In the genomic region with DNA sequence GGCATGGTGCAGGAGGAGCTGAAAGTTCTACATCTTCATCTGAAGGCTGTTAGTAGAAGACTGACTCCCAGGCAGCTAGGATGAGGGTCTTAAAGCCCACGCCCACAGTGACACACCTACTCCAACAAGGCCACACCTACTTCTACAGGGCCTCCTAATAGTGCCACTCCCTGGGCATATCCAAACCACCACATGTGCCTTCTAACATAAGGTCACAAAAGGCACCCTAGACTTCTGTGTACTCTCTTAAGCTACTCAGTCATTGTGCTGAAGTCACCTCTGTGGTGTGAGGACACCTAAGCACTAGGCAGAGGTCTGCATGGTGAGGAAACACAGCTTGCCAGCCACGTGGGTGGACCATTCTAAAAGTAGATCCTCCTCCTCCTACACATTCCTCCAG, we compare ENCODE assay signal across 28 mouse cellular contexts. TPM values are rescaled to one million over a fixed set of nuclear protein-coding genes. Genes with fewer than 3 reads are reported as not detected.
DNase-seq lines count a peak whose midpoint lies in the region; ATAC-seq and TF ChIP-seq lines count a peak whose summit lies in the region.
"Had no signal": no experiment of that assay in that cellular context is flagged by ENCODE, and none has a peak within 500 bp of the region (broad histone marks: within the 10 kb centered on the region; RNA-seq: fewer than 3 reads in every experiment).

No protein-coding gene starts in this region.

- intact Hi-C loops in heart, postnatal 36 days (cut with DNase I), result no loop called here

- peaks cover 14% of the 10 kb centered on the region for H3K4me1 ChIP-seq in liver, embryonic 15.5 days (replicated peaks)
- H3K4me1 ChIP-seq in stomach, postnatal 0 days (replicated peaks; ENCODE audit: control insufficient read depth, insufficient read depth), result no peaks in the 10 kb centered on the region
- no peaks in the 10 kb centered on the region for H3K4me1 ChIP-seq in midbrain, embryonic 13.5 days (replicated peaks)
- H3K4me1 ChIP-seq: embryonic facial prominence, embryonic 13.5 days; forebrain, embryonic 10.5 days; hindbrain, embryonic 10.5 days; hindbrain, embryonic 15.5 days; stomach, embryonic 15.5 days had no signal

- H3K9ac ChIP-seq in liver, embryonic 15.5 days, result no peak overlapping the region
- H3K9ac ChIP-seq in stomach, postnatal 0 days (ENCODE audit: low read length), result no peak overlapping the region
- H3K9ac ChIP-seq in midbrain, embryonic 13.5 days (replicated peaks), result no peak overlapping the region
- H3K9ac ChIP-seq: embryonic facial prominence, embryonic 13.5 days; heart, embryonic 13.5 days; hindbrain, embryonic 15.5 days; lung, embryonic 14.5 days; stomach, embryonic 15.5 days had no signal

- H3K4me3 ChIP-seq in liver, embryonic 15.5 days (replicated peaks), result no peak overlapping the region
- no peak overlapping the region for H3K4me3 ChIP-seq in stomach, postnatal 0 days (ENCODE audit: low read depth, low read length)
- no peak overlapping the region for H3K4me3 ChIP-seq in midbrain, embryonic 13.5 days (replicated peaks)
- H3K4me3 ChIP-seq: embryonic facial prominence, embryonic 13.5 days; forebrain, embryonic 10.5 days; gastrocnemius, adult 2 months; heart, embryonic 13.5 days; hindbrain, embryonic 10.5 days; hindbrain, embryonic 15.5 days; stomach, embryonic 15.5 days had no signal

- peak; percentile 48 for DNase-seq in heart, adult 11 months
- no peak for DNase-seq in heart, postnatal 36 days
- DNase-seq in liver, result peak; percentile 21
- no peak for DNase-seq in stomach, postnatal 0 days (ENCODE audit: low spot score)
- DNase-seq in cerebellum, adult 11 months, result no peak
- no peak for DNase-seq in urinary bladder, postnatal 36 days (ENCODE audit: low spot score in 2 of 2)
- DNase-seq: adrenal gland, postnatal 10 days; cerebellum, adult 18-20 months; cerebellum, postnatal 10 days; gastrocnemius, adult 2 months; heart, postnatal 10 days; kidney, adult 11 months; kidney, postnatal 25 days; lung, embryonic 14.5 days; lung, postnatal 14 days; midbrain, embryonic 14.5 days; right cerebral cortex, postnatal 14 days had no signal

- H3K4me2 ChIP-seq in liver, embryonic 15.5 days, result 0 out of 2 replicates have a peak overlapping the region, but pooled peaks have one; percentile 10
- no peak overlapping the region for H3K4me2 ChIP-seq in stomach, postnatal 0 days (replicated peaks; ENCODE audit: low read depth)
- H3K4me2 ChIP-seq in midbrain, embryonic 13.5 days (replicated peaks), result no peak overlapping the region
- H3K4me2 ChIP-seq: embryonic facial prominence, embryonic 13.5 days; heart, embryonic 13.5 days; hindbrain, embryonic 15.5 days; lung, embryonic 14.5 days; stomach, embryonic 15.5 days had no signal

- no peaks in the 10 kb centered on the region for H3K27me3 ChIP-seq in liver, embryonic 15.5 days
- no peaks in the 10 kb centered on the region for H3K27me3 ChIP-seq in stomach, postnatal 0 days (ENCODE audit: control insufficient read depth, insufficient read depth, low read length)
- no peaks in the 10 kb centered on the region for H3K27me3 ChIP-seq in midbrain, embryonic 13.5 days
- H3K27me3 ChIP-seq: embryonic facial prominence, embryonic 13.5 days; heart, embryonic 13.5 days; hindbrain, embryonic 15.5 days; Patski; stomach, embryonic 15.5 days had no signal

- WGBS in liver, embryonic 15.5 days (ENCODE audit: insufficient replicate concordance), result 40% methylated on average over 2 of the region's 2 CpGs
- 53% methylated on average over 2 of the region's 2 CpGs for WGBS in stomach, postnatal 0 days
- WGBS in midbrain, embryonic 13.5 days, result 69% methylated on average over 2 of the region's 2 CpGs

- peak; percentile 83 for ATAC-seq in liver, embryonic 15.5 days (ENCODE audit: insufficient read depth)
- ATAC-seq in stomach, postnatal 0 days (ENCODE audit: low FRiP score, low TSS enrichment), result peak; percentile 60; the same call in 1 of the 2 replicates
- ATAC-seq in midbrain, embryonic 13.5 days, result no peak
- ATAC-seq: forebrain, embryonic 16.5 days; inflammation-experienced regulatory T-cells, adult 6 months; Patski had no signal

- H3K27ac ChIP-seq in liver, embryonic 15.5 days (replicated peaks), result no peak overlapping the region
- H3K27ac ChIP-seq in stomach, postnatal 0 days (replicated peaks), result no peak overlapping the region
- no peak overlapping the region for H3K27ac ChIP-seq in midbrain, embryonic 13.5 days
- H3K27ac ChIP-seq: embryonic facial prominence, embryonic 13.5 days; forebrain, embryonic 10.5 days; gastrocnemius, adult 2 months; heart, embryonic 13.5 days; hindbrain, embryonic 10.5 days; hindbrain, embryonic 15.5 days; stomach, embryonic 15.5 days had no signal

- no peaks in the 10 kb centered on the region for H3K9me3 ChIP-seq in liver, embryonic 15.5 days (replicated peaks)
- no peaks in the 10 kb centered on the region for H3K9me3 ChIP-seq in stomach, postnatal 0 days (ENCODE audit: control insufficient read depth, low read length)
- H3K9me3 ChIP-seq in midbrain, embryonic 13.5 days, result no peaks in the 10 kb centered on the region
- H3K9me3 ChIP-seq: embryonic facial prominence, embryonic 13.5 days; forebrain, embryonic 10.5 days; heart, embryonic 13.5 days; hindbrain, embryonic 10.5 days; hindbrain, embryonic 15.5 days; stomach, embryonic 15.5 days had no signal

- TF ChIP-seq EP300 in stomach, postnatal 0 days (optimal IDR thresholded peaks at IDR 0.05), result no peak

- H3K36me3 ChIP-seq in liver, embryonic 15.5 days (replicated peaks), result no peaks in the 10 kb centered on the region
- no peaks in the 10 kb centered on the region for H3K36me3 ChIP-seq in stomach, postnatal 0 days (ENCODE audit: control insufficient read depth, insufficient read depth, low read length)
- H3K36me3 ChIP-seq in midbrain, embryonic 13.5 days, result no peaks in the 10 kb centered on the region
- H3K36me3 ChIP-seq: embryonic facial prominence, embryonic 13.5 days; forebrain, embryonic 10.5 days; heart, embryonic 13.5 days; hindbrain, embryonic 10.5 days; hindbrain, embryonic 15.5 days; stomach, embryonic 15.5 days had no signal

- TF ChIP-seq CTCF in stomach, postnatal 0 days (IDR thresholded peaks at IDR 0.05; ENCODE audit: low read depth), result no peak

RNA-seq across cellular contexts. Expression of gene Nup153, which starts 14.6 kb away (rescaled TPM):
- 10 to 100 TPM; 29.0 to 41.1 TPM for total RNA-seq in heart, postnatal 36 days (2021)
- 16.5 and 17.2 TPM in 2 replicates for polyA plus RNA-seq in liver, embryonic 15.5 days (2015; fragmentation: Nextera tagmentation; extraction: Ambion mirVana)
- polyA plus RNA-seq in stomach, postnatal 0 days (2015; fragmentation: Nextera tagmentation; extraction: Ambion mirVana), result 7.0 and 7.6 TPM in 2 replicates
- polyA plus RNA-seq in midbrain, embryonic 13.5 days (2015; fragmentation: Nextera tagmentation; extraction: Ambion mirVana), result 21.9 and 22.4 TPM in 2 replicates

Comparison
In these comparisons a context has a peak if more than half of its experiments do, and no peak if none do; other contexts are left out.
1. DNase-seq: peak in heart, adult 11 months (single experiment) and liver (single experiment); none in heart, postnatal 36 days (0 of 2), stomach, postnatal 0 days (single experiment), cerebellum, adult 11 months (single experiment) and urinary bladder, postnatal 36 days (0 of 2).